Mouse (Mus musculus) ovary, postnatal 36 days (tissue): ENCODE results near the gene Tmem86a.
"Not testable (repeated sequence)": the region's sequence is repeated elsewhere in the genome, so short reads cannot be mapped to it uniquely, and the experiment has no call there.

ENCODE experiments used
- DNase-seq: peaks from one replicate; pipeline ENCODE4 v3.0.0; 2022; ENCODE audit warnings: low spot score, mixed read lengths

Gene Tmem86a

GRCm38 (mm10) chr7:47050366-47050765, at the start of gene Tmem86a:
Gene Tmem86a, plus strand, starts transcription at chr7:47050601.
- peak; percentile 94 for DNase-seq

GRCm38 (mm10) chr7:47000644-47000983, 49.8 kb upstream of the Tmem86a start:
- no peak for DNase-seq

GRCm38 (mm10) chr7:47001125-47001899, 49.1 kb upstream of the Tmem86a start:
- DNase-seq, result no peak

DNA sequence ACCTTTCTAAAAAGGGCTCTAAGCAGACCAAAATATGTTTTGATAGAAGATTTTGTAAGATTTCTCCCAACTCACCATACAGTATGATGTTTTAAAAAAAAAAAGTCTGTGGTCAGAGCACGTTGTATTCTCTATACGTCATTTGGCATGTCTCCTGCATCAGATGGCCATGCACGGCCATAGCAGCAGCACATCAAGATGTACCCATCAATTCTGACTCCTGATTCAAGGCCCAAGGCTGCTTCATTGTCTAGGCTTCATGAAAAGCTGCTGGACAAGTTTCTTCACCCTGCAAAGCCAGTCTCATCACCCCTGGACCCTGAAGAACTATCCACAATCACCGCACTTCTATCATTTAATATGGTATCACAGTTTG, 48.5 kb upstream of the Tmem86a start:
- no peak for DNase-seq

GRCm38 (mm10) chr7:47003411-47004115, 46.8 kb upstream of the Tmem86a start:
- DNase-seq, result no peak

- DNase-seq, result no peak
These were observed 43.2 kb upstream of the Tmem86a start for GRCm38 (mm10) chr7:47007109-47007780.

GRCm38 (mm10) chr7:47007818-47008167, 42.6 kb upstream of the Tmem86a start:
- no peak for DNase-seq

- DNase-seq, result peak; percentile 97
These were observed 42.0 kb upstream of the Tmem86a start, which contains the start of gene Spty2d1 for GRCm38 (mm10) chr7:47008168-47008993. Gene Spty2d1, minus strand, starts transcription at chr7:47008411.

DNA sequence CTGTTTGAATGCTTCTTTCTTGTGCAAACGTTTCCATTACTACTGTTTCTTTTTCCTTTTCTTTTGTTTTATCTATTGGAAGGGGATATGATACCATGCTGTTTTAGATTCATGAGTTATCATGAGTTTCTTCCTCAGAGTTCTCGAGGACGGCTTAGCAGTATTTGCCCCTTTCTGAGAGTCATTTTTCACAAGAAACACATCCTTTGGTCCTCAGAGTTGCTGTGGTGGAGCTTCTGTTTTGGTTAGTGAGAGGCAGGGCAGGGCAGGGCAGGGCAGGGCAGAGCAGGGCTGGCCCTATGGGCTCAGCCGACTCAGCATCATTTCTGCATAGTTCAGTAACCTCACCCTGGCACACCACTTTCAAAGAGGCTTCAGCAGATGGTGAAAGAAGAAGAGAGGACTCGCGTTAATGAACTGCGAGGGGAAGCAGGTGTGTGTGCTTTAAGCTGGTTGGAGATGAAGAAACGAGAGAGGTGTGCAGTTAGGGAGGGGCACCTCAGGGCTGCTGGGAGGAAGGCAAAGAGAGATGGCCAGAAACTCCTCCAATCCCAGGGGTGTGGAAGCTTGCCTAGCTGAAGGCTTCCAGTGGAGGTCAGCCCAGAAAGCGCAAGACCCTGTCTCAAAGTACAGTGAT, 37.2 kb upstream of the Tmem86a start:
- DNase-seq, result no peak

DNA sequence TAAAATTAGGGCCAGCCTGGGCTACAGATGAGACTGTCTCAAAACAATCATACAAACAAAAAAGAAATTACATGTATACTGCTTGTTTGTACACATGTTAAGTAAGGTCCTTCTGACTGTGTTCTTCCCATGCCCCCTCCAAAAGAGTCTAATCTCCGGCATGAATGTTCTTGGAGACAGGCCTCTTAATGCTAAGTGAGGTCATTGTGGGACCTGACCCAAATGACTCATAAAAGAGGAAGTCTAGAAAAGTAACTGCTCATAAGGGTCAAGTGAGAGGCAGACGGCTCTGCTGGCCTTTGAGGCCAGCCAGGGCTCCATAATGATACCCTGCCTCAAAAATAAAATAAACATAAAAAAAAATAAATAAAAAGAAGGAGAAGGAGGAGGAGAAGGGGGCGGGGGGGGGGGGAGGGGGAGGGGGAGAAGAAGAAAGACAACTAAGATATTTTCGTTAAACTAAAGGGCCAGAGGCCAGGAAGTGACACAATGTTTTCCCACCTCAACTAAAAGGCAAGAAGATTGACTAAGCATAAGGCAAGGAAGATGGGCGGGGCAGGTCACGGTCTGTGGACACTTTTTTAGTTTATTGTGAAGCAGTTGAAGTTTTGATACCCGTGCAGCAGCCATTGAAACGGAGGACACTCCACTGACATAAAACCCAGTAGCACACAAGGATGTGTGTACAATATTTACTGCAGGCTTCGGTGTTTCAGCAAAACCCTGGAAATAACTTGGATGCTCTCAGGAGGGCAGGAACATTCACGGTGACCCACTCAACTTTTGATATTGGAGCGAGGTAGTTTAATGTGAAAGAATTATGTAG, 35.6 kb upstream of the Tmem86a start:
- DNase-seq, result no peak

DNA sequence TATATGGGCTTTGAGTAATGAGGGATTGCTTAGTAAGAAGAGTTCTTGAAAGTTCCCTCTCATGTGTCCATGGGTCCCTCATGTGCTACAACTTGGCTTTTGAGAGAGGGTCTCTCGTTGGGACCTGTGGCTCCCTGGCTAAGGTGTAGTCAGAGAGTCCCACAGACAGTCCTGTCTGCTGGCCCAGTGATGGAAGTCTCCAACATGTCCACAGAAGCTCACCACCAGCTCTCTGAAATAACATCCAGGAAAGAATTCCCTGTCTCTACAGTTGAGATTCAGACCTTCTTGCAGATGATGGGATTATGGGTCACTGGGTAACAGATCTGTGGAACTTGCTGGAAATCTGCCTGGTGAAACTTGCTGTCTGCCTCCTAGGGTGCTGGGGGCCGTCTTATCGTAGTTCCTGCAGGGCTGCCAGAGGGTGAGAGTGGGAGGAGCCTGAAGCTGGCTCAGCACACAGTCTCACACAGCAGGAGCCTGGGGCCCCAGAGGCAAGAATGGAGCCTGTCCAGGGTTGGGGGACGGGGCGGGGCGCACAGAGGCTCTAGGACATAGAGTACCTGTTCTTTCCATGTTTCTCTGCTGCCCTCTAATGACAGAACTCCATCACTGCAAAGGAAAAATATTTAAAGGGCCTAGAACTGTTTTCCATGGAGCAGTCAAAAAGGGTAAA, 34.9 kb upstream of the Tmem86a start:
- peak; percentile 83 for DNase-seq

DNA sequence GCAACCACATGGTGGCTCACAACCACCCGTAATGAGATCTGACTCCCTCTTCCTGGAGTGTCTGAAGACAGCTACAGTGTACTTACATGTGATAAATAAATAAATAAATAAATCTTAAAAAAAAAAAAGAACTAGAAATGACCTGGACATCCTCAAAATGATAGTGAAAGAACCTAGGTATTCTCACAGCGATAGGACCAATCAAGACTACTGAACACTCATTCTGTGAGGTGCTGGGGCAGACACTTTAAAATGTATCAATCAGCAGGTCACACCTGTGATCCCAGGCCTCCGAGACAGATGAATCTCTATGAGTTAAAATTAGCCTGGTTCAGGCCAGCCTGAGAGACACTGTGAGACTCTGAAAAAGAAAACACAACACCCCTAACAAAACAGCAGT, 33.8 kb upstream of the Tmem86a start:
- DNase-seq, result no peak

- no peak for DNase-seq
These were observed 33.3 kb upstream of the Tmem86a start for GRCm38 (mm10) chr7:47017146-47017545.

- DNase-seq, result peak; percentile 52
These were observed 30.8 kb upstream of the Tmem86a start for GRCm38 (mm10) chr7:47019641-47020040.

DNA sequence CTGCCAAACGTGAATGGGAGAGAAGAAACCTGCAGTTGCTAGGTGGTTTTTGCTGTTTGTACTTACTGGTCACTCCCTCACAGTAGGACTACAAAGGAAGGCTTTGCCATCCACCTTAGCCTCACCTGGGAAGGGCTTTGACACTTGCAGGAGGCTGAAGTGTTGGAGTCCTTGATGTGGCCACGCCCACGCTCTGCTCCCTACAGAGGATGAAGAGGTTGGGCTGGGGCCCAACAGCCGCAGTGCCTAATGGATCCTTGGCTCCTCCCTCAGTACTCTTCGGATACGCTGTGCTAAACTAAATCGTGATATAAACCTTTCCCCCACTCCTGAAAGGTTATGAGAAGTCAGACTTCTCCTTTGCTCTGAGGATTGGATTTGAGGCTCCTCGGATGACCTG, 29.4 kb upstream of the Tmem86a start:
- DNase-seq, result peak; percentile 34

DNA sequence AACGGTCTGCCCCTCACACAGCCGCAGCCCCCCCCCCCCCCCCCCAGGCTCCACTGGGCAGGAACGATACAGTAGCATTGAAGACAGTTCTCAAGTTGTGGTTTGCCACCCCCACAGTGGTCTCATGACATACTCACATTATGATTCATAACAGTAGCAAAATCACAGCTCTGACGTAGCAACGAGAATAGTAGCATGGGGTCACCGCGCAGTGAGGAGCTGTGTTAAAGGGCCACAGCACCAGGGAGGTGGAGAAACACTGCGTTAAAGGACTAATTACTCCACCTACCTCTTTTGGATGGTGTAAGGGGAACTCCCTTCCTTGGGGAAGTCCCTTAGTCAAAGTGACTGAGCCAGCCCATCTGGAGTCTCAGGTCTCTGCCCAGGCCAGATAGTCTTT, 27.9 kb upstream of the Tmem86a start:
- DNase-seq, result no peak

DNA sequence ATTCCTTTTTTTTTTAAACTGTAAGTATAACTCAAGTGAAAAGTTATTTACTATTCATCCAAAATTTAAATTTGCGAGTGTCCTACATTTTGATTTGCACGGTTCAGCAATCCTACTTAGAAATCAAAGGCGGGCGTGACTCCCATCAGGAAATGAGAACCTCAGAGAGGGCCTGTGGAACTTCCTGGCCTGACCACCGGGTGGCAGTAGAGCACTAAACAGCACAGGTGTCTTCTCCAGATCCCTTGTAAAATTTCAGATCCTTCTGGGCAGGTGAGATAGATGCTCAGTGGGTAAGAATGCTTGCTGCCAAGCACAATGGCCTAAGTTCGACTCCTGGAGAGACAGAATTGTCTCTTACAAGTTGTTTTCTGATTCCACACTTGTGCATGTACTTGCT, 26.9 kb upstream of the Tmem86a start:
- DNase-seq, result peak; percentile 82

DNA sequence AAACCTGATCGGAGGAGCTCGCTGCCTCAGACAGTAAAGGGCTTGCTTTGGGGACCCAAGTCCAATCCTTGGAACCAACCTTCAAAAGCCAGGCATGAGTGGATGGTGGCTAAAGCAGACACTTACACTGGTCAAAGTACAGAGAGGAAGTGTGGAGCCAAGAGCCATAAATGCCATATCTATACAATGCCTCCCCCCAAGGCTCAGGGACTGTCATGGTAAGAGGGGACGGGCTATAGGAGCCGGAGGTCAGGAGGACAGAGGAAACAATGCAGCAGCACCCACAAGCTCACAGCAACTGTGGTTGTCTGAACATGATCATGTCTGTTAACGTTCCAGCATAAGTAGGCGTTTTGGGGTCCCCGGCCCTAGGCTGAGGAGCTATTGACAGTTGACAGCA, 25.9 kb upstream of the Tmem86a start:
- no peak for DNase-seq

- no peak for DNase-seq
These were observed 25.0 kb upstream of the Tmem86a start for GRCm38 (mm10) chr7:47025429-47025828.

- not testable (repeated sequence) for DNase-seq
These were observed 23.5 kb upstream of the Tmem86a start for GRCm38 (mm10) chr7:47026899-47027298.
